Mouse (Mus musculus) c-Kit-positive CD71-positive TER-119-positive erythroid progenitor cells, embryonic 14.5 days (primary cell): ENCODE results near the gene Samd4.

ENCODE experiments used
- DNase-seq: peaks from one replicate; pipeline ENCODE4 v3.0.0-alpha.2; 2013; ENCODE audit warnings: low spot score

Samd4 gene

GRCm38 (mm10) chr14:46908858-46909257 lies 26.2 kb downstream of the Samd4 start:
- DNase-seq = no peak

- no peak for DNase-seq
Observed at GRCm38 (mm10) chr14:46912496-46912895, 29.8 kb downstream of the Samd4 start.

DNA sequence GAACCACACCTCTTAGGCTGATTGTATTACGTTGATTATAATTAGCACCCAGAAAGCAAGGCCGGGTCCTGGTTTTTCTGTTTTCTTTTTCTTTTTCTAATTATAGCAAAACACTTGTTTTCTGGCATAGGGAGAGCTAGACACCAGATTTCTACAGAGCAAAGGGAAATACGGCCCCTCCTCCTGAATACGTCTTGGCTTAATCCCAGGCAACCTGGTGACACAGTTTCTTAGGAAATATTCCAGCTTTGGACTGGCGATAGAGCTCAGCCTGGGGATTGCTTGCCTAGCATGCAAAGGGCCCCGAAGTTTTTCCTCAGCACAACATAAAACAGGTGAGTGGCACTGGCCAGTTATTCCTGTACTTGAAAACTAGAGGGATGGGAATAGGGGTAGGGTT lies 31.7 kb downstream of the Samd4 start:
- DNase-seq = no peak

DNA sequence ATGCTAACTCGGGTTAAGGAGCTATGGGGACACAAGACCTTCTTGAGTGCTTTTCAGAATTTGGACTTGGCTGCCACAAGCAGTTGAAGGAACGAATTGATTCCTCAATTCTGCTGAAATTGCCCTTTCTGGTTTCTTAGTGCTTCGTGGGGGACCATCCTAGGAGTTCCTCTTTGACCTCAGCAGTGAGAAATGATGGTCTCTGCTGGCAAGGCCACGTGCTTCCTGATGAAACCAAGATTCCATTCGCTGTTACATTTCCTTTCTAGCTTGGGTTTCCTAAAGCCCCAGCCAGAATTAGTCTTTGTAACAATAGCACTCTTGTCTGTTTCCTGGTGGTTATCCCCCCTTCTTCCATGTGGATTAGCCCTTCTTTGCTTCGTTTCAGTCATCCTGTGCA lies 32.9 kb downstream of the Samd4 start:
- DNase-seq = no peak

DNA sequence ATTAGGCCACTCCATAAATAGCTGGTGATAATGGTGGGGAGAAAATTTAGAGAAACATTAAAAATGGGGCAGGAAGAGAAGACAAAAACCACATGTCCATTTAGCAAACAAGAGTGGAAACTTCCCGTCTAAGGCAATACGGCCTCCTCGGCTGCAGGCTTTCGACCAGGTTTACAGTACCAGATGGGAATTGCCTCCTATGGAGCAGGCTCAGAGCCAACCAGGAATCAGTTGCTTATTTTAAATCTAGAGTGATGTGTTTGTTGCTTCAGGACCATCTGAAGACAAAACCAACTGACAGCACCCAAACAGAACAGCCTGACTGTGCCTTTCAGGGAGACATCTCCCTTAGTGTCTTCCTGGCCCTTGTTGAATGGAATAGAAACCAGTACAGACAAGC lies 33.9 kb downstream of the Samd4 start:
- DNase-seq = no peak

GRCm38 (mm10) chr14:46917136-46917535 lies 34.5 kb downstream of the Samd4 start:
- DNase-seq = no peak

GRCm38 (mm10) chr14:46917581-46917980 lies 34.9 kb downstream of the Samd4 start:
- no peak for DNase-seq

DNA sequence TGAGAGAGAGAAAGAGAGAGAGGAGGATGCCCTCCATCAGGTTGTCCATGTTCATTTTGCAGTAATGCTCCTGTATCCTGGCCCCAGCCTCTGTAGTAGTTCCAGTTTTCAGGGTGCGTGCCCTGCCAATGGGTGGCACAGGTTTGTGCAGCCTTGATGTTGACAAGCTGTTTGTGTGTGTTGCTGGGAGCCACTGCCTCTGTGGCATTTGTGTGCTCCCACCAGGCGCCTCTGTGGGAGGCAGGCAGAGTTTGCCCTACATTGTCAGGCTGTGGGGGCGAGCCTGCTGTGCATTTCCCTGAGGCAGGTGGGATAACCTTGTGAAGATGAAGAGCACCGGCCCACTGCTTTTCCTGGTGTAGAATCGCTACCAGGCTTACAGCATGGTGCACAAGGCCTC lies 37.8 kb downstream of the Samd4 start:
- DNase-seq = no peak

DNA sequence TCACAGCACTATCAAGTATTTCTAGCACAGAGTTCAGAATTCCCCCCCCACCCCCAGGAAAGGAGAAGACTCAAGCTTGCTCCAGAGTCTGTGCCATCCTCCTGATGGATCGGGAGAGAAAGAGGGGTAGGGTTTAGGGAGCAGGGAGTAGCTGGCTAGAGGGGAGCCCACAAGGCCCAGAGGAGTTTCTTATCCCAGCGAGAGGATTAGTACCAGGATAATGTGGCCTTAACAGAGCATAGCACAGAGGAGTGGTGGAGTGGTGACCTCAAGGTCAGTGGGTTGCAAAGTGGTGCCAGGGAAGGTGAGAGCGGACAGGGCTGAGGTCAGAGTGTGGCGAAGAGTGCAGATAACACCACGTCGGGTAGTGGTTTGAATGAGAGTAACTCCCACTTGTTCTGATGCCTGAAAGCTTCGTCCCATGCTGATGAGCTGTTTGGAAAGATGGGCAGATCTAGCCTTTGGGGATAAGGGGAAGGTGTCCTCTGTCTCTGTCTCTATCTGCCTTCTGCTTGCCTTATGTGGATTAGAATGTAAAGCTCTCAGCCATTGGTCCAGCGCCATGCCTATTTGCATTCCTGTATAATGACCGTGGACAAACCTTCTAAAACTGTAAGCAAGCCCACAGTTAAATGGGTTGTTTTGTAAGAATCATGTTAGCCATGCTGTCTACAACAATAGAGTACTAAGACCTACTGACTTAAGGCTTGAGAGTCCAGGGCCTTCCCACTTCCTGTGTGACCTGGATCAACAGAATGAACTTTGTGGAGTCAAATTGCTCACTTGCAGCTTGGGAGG lies 38.7 kb downstream of the Samd4 start:
- no peak for DNase-seq

GRCm38 (mm10) chr14:46923931-46924330 lies 41.3 kb downstream of the Samd4 start:
- no peak for DNase-seq

DNA sequence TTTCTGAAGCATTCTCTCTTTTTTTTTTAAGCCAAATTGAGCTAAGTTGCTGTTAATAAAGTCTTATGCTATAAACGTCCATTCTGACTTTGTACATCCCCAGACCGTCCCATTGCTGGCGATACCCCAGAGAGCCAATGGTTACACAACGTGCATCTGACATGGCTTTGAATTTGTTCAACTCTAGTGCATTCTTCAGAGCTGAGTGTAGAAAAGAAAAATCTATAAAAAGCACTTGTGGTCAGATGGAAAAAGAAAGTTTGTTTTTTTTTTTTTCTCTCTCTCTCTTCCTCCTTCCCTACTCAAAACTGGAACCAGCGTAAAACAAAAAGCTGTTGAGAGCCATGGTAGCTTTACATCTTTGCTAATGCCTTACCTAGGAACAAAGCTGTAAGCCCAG lies 41.8 kb downstream of the Samd4 start:
- no peak for DNase-seq

DNA sequence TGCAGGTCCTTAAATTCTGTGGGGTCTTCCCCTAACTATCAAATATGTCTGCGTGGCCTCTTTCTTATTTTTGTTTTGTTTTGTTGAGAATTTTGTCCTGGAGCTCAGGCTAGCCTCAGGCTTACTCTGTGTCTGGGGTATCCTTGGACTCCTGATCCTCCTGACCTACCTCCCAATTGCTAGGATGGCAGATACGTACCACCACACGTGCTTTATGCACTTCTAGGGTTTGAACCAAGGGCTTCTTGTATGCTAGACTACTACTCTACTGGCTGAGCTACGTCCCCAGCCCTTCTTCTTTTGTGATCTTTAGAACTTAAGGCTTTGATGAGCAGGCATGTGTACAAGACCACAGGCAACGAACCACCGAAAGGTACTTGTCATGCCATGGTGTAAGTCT lies 45.9 kb downstream of the Samd4 start:
- DNase-seq = no peak

DNA sequence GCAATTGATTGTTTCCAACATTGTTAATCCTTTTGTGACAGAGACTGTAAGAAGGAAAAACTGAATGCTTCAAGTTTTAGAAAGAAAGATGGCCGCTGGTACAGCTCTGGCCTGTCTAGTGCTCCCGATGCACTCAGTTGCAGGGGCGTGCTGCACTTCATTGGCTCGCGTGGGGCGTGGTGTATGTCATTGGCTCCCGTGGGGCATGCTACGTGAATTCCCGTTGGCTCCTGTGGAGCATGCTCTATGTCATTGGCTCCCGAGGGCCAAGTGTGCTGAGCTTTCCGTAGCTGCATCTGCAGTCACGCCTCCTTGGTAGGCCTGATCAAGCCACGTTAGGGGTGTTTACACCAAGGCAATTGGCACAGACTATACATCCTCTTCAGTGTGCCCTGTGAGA lies 49.5 kb downstream of the Samd4 start:
- no peak for DNase-seq

- no peak for DNase-seq
Observed at GRCm38 (mm10) chr14:46932708-46933107, 50.1 kb downstream of the Samd4 start.

GRCm38 (mm10) chr14:46941077-46941476 lies 58.4 kb downstream of the Samd4 start:
- no peak for DNase-seq

GRCm38 (mm10) chr14:46941896-46942812 lies 59.5 kb downstream of the Samd4 start:
- DNase-seq = no peak

DNA sequence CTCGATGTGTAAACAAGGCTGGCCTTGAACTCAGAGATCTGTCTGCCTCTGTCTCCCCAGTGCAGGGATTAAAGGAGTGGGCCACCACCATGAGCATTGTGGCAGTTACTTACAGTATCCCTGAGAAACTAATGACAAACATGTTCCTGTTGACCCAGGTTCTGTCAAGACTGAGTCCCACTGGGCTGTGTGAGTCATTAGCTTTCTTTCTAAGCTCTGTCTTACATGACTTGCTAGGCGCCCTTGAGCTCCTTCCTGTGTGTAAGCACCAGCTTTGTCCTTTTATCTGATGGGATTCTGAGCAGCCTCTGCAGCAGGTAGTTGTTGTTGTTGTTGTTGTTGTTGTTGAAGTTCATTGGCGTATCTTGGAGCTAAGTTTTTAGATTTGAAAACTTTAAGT lies 61.8 kb downstream of the Samd4 start:
- DNase-seq = no peak

DNA sequence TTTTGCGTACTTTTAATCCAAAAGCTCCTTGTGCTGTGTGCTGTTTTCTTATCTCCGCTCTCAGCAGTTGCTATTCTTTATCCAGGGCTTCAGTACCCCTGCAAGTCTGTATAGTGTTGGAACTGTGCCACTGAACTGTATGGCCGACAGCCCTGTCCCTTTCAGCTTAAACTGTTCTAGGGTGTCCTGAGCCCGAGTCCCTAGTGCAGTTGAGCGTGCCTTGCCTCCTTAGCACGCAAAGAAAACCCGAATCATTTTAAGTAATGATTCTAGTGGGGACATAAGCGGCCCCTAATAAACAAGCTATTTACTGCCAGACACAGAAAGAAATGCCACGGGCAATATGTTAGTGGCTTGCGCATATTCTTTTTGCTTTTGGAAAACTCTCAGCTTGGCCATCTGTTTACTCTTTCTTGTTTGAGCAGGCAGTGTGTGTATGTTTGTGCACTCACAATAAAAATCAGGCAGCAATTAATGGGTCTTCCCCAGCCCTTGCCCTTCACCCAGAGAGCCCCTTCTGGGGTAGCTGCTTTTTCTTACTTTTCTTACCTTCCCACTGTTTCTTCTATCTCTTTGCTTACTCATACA lies 63.3 kb downstream of the Samd4 start:
- DNase-seq = no peak

DNA sequence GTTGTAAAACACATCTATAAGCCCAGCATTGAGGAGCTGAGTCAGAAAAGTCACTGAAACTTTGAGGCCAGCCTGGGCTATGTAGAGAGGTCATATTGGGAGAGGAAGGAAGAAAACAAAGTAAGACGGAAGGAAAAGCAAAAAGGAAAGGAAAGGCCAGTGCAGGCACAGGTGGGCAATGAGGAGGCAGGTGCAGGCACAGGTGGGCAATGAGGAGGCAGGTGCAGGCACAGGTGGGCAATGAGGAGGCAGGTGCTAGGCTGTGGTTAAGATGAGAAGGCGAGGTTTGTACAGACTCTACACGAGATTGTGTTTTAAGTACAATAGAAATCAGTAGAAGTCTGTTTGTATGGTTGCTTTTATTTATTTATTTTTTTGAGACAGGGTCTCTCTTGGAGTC lies 65.0 kb downstream of the Samd4 start:
- no peak for DNase-seq

GRCm38 (mm10) chr14:46950527-46951384 lies 68.1 kb downstream of the Samd4 start:
- no peak for DNase-seq

DNA sequence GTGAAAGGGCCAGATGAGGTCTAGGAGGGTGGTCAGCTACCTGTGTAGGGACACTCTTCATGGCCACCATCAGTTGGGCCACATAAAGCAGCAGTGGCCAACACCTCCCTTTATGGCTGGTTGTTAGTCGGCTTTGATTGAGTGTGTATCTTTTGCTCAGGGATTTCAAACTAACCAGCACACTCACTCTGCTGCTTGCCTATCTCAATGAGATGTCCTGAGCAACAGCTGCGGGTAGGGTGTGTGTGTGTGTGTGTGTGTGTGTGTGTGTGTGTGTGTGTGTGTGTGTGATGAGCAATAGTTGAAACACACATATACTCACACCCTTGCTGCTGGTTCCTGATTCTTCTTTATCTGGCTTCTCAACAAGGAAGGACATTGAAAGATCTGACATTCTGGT lies 69.6 kb downstream of the Samd4 start:
- no peak for DNase-seq

DNA sequence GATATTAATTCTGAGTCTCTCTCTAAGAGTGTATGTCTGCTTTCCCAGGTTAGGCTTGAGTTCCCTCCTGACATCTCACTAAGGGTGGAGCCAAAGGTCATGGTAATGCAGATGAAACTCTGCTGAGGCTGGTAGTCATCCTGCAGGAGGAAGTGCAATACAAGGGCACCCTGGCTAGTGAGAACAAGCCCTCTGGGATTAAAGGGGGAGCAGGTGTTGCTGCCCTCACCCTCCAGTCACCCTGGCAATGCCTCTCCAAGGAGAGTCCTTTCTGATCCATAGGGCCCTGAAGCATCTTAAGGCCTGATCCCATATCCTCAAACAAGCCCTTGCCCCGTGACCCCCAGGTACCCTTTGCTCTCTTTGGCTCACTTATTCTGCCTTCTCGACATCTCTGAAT lies 72.5 kb downstream of the Samd4 start:
- no peak for DNase-seq
